Mouse (Mus musculus) C2C12 (cell line): ENCODE measurements at regions not wholly inside any gene's neighbourhood (a gene's known extent, or its start where the extent isn't known, plus 50 kb on each side); places are given as distances from the start of the nearest gene placed in this dataset.

Experiments
- CEBPB ChIP-seq: IDR thresholded peaks from one replicate; pipeline ENCODE4 v1.6.1; 2011; ENCODE audit warnings: low read depth, mild to moderate bottlenecking, control low read depth, moderate library complexity
- CTCF ChIP-seq: IDR thresholded peaks from one replicate; pipeline ENCODE4 v1.5.1; 2011; ENCODE audit not compliant: control insufficient read depth, insufficient read depth, insufficient read length
- MAX ChIP-seq: IDR thresholded peaks from one replicate; pipeline ENCODE4 v1.6.1; 2011; ENCODE audit warnings: mild to moderate bottlenecking, control low read depth
- MYOD1 ChIP-seq: IDR thresholded peaks from one replicate; pipeline ENCODE4 v1.6.1; 2011; ENCODE audit warnings: low read depth; ENCODE audit not compliant: control insufficient read depth, insufficient read length
- USF1 ChIP-seq: IDR thresholded peaks from one replicate; pipeline ENCODE4 v1.6.1; 2011; ENCODE audit warnings: low read depth, mild to moderate bottlenecking, control low read depth, moderate library complexity

DNA sequence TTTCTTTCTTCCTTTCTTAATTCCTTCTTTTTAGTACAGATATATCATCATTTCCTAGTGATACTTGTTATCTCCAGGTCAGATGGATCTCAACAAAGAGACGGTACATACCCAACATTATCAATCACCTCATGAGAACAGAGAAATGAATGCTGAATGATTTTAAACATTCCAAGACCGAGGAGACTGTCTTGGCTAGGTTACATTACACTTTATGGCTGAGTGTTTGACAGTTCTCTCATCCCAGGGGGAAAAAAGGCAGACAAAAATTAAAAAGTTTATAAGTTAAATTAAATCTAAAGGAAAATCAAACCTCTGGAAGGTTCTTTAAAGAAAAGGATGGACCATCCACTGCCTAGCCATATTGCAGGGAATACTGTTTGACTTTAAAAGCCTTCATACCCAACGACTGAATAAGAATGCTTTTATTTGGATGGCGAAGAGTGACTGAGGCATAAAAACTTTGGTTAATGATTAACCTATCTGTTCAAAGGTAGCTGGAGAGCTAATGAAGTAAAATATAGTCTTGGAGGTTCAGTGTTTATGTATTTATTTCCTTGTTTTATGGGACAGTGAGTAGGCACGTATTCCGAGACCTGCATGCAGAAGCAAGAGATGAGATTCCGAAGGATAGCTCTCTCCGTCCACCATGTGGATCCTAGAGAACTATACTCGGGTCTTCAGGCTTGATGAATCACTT, 88.4 kb upstream of the Cblb start:
- no peak for TF ChIP-seq CTCF
- no peak for TF ChIP-seq CEBPB
- no peak for TF ChIP-seq USF1
- TF ChIP-seq MAX, result no peak
- TF ChIP-seq MYOD1, result no peak
